Mouse (Mus musculus): ENCODE results near the gene Kctd20. TPM values are rescaled to one million over a fixed set of nuclear protein-coding genes. Genes with fewer than 3 reads are reported as not detected.
A peak's percentile ranks its signal among the peaks of the same experiment; 100 is the strongest.

Gene Kctd20
- polyA plus RNA-seq (2016; fragmentation: Nextera tagmentation; extraction: Ambion mirVana), result 111 and 113 TPM in 2 replicates

DNA sequence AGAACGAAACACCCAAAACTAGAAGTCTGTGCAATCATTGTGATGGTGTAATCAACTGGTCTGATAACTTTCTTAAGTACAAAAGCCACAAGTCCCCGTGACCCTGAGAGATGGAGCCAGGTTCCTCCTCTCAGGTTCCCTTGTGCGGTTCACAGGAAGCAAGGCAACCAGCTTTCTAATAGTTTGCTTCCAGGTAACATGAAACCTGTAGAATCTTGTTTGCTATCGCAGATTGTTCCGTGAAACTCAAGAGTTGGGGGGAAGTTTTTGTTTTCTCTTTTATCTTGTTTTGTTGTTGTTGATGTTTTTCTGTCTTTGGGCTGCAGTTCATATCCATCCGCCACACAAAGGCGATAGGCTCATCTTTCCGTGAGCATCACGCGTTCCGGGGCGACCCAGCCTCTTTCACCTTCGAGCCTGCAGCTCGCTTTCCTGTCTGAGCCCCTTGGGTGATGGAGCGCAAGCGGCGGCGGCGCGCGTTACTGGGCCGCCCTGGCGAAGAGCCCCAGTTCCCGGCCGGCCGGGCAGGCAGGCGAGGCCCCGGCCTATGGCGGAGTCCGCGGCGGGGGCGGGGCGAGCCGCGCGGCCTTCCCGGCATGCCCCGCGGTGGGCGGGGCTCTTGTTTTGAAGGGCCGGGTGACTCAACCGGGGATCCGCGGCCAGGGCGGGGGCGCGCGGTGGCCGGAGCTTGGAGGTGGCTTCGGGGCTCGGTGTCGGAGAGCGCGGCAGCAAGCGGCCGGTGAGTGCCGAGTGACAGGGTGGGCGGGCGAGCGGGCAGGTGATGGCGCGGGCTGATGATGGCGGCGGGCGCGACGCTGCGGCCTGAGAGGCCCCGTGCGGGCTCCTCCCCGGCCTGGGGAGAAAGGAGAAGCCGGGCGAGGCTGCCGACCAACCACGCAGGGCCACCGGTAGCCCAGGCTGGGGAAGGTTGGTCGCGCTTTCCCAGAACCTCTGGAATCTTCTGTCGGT, at the start of gene Kctd20:
Gene Kctd20, plus strand, starts transcription at position 120 of the 969 bp plus-strand sequence.
- Histone ChIP-seq H3K9me3 (peaks cover 20% of the 10 kb centered on the region), H3K27ac (peak within 1 kb of the TSS; percentile 99), H3K27me3 (ENCODE audit: poor library complexity, severe bottlenecking) (no peaks in the 10 kb centered on the region), H3K4me1 (peaks cover 24% of the 10 kb centered on the region), H3K36me3 (replicated peaks) (peaks cover 30% of the 10 kb centered on the region), H3K4me3 (peak within 1 kb of the TSS; percentile 69)
- under 1% methylated on average over 80 of the region's 80 CpGs for WGBS
- peak; percentile 93 for DNase-seq (ENCODE audit: extremely low spot score, low spot score)

DNA sequence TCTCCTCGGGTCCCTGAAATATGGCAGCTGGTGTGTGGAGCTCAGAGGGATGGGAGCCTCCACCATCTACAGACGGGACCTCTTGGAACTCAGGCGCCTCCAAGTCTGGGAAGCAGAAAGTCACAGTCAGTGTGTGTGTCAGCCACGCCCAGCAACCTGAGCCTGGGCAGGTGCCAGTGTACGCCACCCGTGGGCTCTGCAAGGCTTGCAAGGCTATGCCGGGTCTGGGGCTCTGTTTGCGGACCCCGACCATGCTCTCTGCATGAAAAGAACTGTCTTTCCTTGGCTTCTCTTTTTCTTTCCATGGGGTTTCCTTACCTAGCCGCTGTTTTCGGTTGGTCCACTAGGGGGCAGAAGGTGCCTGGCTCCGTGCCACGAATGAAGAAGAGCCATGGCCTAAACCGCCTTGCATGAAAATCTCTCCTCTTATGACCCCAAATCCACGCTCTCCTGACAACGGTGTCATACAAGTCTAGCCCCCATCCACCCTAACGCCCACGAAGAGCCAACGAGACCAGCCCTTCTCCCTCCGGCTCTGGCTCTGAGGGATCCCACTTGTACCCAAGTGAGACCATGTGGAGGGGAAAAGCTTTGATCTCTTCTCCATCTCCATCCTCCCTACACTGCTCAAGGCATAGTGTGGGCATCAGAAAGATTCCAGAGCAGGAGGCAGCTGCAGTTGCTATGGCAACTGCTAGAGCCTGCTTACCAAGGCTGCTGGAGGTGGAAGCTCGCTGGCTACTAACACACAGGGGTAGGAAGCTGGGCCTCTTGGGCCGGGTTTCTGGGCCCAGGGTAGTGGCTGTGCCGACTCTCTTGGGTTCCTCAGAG, 47.0 kb upstream of the Kctd20 start:
- 36% methylated on average over 23 of the region's 23 CpGs for WGBS
- Histone ChIP-seq H3K27ac (peak overlapping the region; percentile 22; the same call in 1 of the 2 replicates), H3K4me1 (peaks cover 29% of the 10 kb centered on the region), H3K4me3 (no peak overlapping the region), H3K27me3 (ENCODE audit: poor library complexity, severe bottlenecking) (peaks cover 31% of the 10 kb centered on the region), H3K9me3 (no peaks in the 10 kb centered on the region), H3K36me3 (replicated peaks) (no peaks in the 10 kb centered on the region)
- DNase-seq (ENCODE audit: extremely low spot score, low spot score), result peak; percentile 71

DNA sequence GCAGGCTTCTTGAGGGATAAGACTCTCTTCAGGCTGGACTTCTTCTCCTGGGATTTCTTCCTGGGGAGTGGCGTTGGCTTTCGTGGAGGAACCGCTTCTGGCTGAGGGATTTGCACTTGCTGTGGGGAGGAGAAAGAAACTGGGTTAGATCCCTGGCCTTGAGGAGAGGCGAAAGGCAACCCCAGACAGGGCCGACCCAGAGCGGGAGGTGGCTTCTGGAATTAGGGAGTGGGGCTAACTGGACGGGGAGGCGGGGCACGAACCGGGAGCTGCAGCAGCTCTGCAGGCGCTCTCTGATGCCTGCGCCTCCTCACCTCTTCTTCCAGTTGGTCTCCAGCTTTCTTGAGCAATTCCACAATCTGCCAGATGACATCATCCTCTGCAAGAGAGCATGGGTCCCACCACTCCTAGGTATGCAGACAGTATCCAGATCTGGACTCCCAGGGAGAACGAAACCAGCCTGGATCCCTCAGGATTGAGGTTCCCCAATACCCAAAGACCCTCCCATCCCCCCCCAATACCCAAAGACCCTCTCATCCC, 46.3 kb upstream of the Kctd20 start:
- Histone ChIP-seq H3K4me3 (no peak overlapping the region), H3K4me1 (peaks cover 31% of the 10 kb centered on the region), H3K27me3 (ENCODE audit: poor library complexity, severe bottlenecking) (peaks cover 38% of the 10 kb centered on the region), H3K9me3 (no peaks in the 10 kb centered on the region), H3K27ac (no peak overlapping the region; the same call in 1 of the 2 replicates), H3K36me3 (replicated peaks) (no peaks in the 10 kb centered on the region)
- DNase-seq (ENCODE audit: extremely low spot score, low spot score), result no peak
- WGBS, result 65% methylated on average over 13 of the region's 13 CpGs

DNA sequence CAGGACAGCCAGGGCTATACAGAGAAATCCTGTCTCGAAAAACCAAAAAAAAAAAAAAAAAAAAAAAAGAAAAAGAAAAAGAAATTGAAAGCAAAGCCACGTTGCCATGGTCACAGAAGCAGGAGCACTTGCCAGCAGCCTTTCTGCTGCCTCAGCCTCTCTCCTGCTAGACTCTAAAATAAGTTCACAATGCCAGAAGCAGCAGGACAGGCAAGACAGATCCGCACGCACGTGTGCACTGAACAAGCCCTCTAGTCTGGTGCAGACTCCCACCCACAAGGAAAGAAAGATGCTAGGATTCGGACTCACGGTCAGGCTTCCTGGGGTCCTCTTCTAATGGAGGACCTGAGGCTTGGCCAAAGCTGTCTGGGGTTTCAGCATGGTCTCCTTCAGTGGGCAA, 43.8 kb upstream of the Kctd20 start:
- no peak for DNase-seq (ENCODE audit: extremely low spot score, low spot score)
- no peak overlapping the region for H3K4me3 ChIP-seq
- no peak overlapping the region for H3K27ac ChIP-seq
- H3K36me3 ChIP-seq (replicated peaks), result no peaks in the 10 kb centered on the region
- H3K9me3 ChIP-seq, result no peaks in the 10 kb centered on the region
- peaks cover 40% of the 10 kb centered on the region for H3K27me3 ChIP-seq (ENCODE audit: poor library complexity, severe bottlenecking)
- H3K4me1 ChIP-seq, result peaks cover 31% of the 10 kb centered on the region
- WGBS, result 87% methylated on average over 7 of the region's 7 CpGs

DNA sequence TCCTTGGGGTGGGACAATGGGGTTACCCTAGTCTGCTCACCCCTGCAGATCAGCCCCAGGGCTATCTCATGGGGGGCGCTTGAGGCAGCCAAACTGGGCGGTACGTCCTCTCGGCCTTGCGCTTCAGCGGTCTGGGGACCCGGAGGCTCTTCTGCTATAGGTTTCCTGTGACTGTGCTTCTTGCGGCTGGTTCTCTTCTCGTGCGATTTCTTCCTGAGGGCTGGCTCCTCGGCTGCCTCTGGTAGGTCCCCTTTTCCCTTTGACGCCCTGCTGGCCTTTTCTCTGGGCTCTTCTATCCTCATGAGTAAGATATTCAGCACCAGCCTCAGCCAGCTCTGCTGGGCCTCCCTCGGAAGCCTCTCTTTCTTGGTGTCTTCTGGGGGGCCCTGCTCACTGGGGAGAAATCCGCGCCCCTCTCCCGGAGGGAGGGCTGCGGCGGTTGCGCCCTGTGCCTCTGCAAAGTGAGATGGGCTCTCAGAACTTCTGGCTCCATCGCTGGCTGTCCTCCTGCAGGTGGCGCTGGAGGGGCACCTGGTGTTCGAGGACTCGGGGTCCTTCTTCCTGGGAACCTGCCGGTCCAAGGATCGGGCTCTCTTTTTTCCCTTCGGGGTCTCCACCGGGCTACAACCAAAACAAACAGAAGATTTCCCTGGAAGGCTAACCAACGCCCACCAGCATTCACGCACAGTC, 42.4 kb upstream of the Kctd20 start:
- Histone ChIP-seq H3K27me3 (ENCODE audit: poor library complexity, severe bottlenecking) (peaks cover 40% of the 10 kb centered on the region), H3K36me3 (replicated peaks) (no peaks in the 10 kb centered on the region), H3K4me3 (peak overlapping the region; percentile 48), H3K4me1 (peaks cover 30% of the 10 kb centered on the region), H3K9me3 (no peaks in the 10 kb centered on the region), H3K27ac (peak overlapping the region; percentile 56; the same call in 1 of the 2 replicates)
- DNase-seq (ENCODE audit: extremely low spot score, low spot score), result peak; percentile 60
- 7% methylated on average over 29 of the region's 29 CpGs for WGBS

DNA sequence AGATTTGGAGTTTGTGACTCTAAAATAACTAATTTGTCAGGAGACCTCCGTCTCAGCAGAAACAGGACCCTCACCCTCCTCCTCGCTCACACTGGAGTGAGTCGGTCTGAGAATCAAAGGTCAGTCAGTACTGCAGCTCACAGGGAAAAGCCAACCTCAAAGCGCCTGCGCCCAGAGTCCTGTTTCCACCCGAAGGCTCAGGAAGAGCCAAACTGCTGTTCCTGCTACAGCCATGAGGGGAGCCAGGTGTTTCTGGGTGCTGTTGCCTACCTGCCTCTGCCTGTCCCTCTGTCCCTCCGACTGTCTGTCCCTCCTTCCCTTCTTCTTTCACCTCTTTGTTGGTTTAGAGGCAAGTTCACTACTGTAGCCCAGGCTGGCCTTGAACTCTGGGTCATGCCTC, 41.6 kb upstream of the Kctd20 start:
- no peaks in the 10 kb centered on the region for H3K9me3 ChIP-seq
- H3K27ac ChIP-seq, result no peak overlapping the region
- WGBS, result 14% methylated on average over 7 of the region's 7 CpGs
- H3K27me3 ChIP-seq (ENCODE audit: poor library complexity, severe bottlenecking), result peaks cover 39% of the 10 kb centered on the region
- peaks cover 22% of the 10 kb centered on the region for H3K4me1 ChIP-seq
- H3K4me3 ChIP-seq, result peak overlapping the region; percentile 48; the same call in 1 of the 2 replicates
- no peaks in the 10 kb centered on the region for H3K36me3 ChIP-seq (replicated peaks)
- DNase-seq (ENCODE audit: extremely low spot score, low spot score), result no peak

DNA sequence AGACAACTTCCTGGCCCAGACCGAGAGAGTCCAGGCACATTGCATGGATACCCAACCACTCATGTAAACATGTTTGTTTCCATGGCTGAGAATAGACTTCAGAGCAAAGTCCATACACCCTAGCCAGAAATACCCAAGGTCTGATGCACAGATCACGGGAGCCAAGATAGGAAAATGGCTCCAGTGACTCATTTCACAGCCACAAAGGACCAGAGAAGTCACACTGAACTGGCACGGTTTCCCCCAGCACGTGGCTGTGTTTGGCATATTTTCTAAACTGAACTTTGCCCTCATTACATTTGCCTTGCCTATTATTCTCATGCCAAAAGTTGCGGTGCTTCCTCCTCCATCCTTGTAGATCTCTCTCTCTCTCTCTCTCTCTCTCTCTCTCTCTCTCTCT, 38.5 kb upstream of the Kctd20 start:
- Histone ChIP-seq H3K4me1 (peaks cover 15% of the 10 kb centered on the region), H3K9me3 (no peaks in the 10 kb centered on the region), H3K36me3 (replicated peaks) (no peaks in the 10 kb centered on the region), H3K27ac (no peak overlapping the region), H3K27me3 (ENCODE audit: poor library complexity, severe bottlenecking) (peaks cover 25% of the 10 kb centered on the region), H3K4me3 (no peak overlapping the region)
- DNase-seq (ENCODE audit: extremely low spot score, low spot score), result no peak
- WGBS, result 80% methylated on average over 5 of the region's 5 CpGs

DNA sequence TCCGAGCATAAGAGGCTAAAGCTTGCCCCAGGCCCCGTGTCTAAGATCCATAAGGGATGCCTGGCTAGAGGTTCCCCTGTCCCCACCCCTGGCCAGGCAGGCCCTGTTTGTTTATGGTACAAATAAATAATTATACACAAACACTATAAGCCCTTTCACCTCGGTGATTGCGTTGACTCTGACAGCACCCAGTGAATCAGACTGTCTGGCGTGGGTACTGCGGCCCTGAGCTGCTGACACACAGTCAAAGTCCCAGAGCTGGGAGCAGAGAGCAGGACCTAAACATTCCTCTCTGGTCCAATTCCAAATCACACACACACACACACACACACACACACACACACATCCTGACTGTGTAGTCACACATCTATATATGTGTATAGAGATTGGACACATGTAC, 37.8 kb upstream of the Kctd20 start:
- H3K4me1 ChIP-seq, result peaks cover 10% of the 10 kb centered on the region
- H3K36me3 ChIP-seq (replicated peaks), result no peaks in the 10 kb centered on the region
- peaks cover 17% of the 10 kb centered on the region for H3K27me3 ChIP-seq (ENCODE audit: poor library complexity, severe bottlenecking)
- H3K4me3 ChIP-seq, result no peak overlapping the region
- no peaks in the 10 kb centered on the region for H3K9me3 ChIP-seq
- DNase-seq (ENCODE audit: extremely low spot score, low spot score), result no peak
- no peak overlapping the region for H3K27ac ChIP-seq
- WGBS, result 87% methylated on average over 6 of the region's 6 CpGs

DNA sequence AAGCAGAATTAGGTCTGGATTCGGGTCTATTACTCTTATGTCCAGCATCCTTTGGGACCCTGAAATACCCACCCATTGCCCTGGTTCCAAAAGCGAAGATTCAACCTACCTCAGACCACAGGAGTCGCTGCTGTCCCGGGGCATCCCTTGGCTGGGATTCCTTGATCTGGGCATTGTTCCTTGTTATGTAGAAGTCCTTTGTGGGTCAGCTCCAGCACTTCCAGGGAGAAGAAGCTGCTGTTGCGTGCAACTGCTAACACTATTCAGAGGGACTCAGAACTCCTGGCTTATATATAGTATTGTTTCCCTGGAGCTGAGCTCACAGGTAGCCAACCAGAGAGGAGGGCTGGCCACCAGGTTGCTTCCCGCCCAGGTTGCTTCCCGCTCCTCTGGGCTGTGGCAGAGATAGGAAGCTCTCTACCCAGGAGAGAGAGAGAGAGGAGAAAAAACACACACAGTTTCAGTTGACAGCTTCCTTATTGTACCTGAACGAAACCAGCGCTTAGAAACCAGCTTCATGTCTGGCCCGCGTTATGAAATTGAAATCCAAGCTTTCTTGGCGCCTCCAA, 36.6 kb upstream of the Kctd20 start, which contains the start of gene 4930539E08Rik:
Gene 4930539E08Rik, minus strand, starts transcription at position 265 of the 569 bp plus-strand sequence.
- Histone ChIP-seq H3K4me3 (no peak within 1 kb of the TSS), H3K9me3 (no peaks in the 10 kb centered on the region), H3K36me3 (replicated peaks) (no peaks in the 10 kb centered on the region), H3K27me3 (ENCODE audit: poor library complexity, severe bottlenecking) (peaks cover 5% of the 10 kb centered on the region), H3K27ac (no peak within 1 kb of the TSS), H3K4me1 (no peaks in the 10 kb centered on the region)
- WGBS, result 61% methylated on average over 12 of the region's 12 CpGs
- DNase-seq (ENCODE audit: extremely low spot score, low spot score), result no peak

DNA sequence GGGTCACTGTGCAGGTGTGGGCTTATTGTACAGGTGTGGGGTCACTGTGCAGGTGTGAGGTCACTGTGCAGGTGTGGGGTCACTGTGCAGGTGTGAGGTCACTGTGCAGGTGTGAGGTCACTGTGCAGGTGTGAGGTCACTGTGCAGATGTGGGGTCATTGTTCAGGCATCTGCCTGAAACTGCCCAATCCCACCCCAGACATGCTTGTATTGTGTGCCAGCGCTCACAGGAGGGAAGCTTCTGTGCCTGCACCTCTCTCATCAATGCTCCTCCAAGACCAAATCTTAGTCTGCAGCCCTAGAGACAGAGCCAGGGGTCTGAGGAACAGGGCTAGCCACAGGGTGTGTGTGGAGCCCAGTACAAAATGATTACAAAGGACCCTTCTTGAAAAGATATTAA, 35.2 kb upstream of the Kctd20 start:
- H3K27me3 ChIP-seq (ENCODE audit: poor library complexity, severe bottlenecking), result no peaks in the 10 kb centered on the region
- H3K36me3 ChIP-seq (replicated peaks), result no peaks in the 10 kb centered on the region
- no peak overlapping the region for H3K4me3 ChIP-seq
- DNase-seq (ENCODE audit: extremely low spot score, low spot score), result no peak
- WGBS, result 97% methylated on average over 1 of the region's 1 CpGs
- no peak overlapping the region for H3K27ac ChIP-seq
- H3K9me3 ChIP-seq, result no peaks in the 10 kb centered on the region
- H3K4me1 ChIP-seq, result 0 out of 2 replicates have a peak, but pooled peaks cover 5% of the 10 kb centered on the region

DNA sequence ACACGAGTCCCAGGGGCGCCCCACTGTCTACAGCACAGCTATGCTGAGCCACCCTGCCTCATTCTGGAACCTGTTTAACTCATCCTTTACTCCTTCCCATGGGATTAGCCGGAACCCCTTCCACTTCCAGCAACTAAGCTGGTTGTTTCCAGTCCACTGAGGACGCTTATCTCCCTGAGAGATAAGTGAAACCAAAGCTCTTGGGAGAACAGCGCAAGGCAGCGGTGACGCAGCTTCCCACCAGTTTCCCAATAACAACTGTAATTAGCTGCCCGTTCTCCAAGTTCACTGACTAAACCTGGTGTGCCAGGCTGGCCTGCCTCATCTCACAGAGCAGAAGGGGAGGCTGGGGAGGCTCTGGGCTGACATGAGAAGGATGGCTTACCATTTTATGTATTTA, 30.7 kb upstream of the Kctd20 start:
- Histone ChIP-seq H3K27ac (no peak overlapping the region), H3K4me1 (peaks cover 22% of the 10 kb centered on the region), H3K36me3 (replicated peaks) (no peaks in the 10 kb centered on the region), H3K9me3 (no peaks in the 10 kb centered on the region), H3K4me3 (no peak overlapping the region), H3K27me3 (ENCODE audit: poor library complexity, severe bottlenecking) (no peaks in the 10 kb centered on the region)
- no peak for DNase-seq (ENCODE audit: extremely low spot score, low spot score)
- WGBS, result 81% methylated on average over 8 of the region's 8 CpGs

DNA sequence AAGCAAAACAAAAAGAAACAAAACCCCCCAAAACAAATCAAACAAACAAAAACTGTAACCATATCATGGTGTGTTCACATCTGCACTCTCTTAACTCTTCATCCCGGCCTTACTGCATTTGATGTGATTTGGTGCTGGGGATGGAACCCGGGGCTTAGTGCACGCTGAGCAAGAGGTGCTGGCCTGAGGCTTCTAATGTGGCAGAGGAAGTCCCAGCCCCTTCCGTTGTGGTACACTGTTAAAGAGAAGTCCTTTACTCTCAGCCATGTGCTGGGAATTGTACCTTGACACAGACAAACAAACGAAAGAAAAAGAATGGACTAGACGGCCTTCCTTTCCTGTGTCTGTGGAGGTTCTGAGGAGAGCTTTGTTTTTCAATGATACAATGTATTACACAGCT, 29.7 kb upstream of the Kctd20 start:
- peaks cover 24% of the 10 kb centered on the region for H3K4me1 ChIP-seq

More for the DNA sequence above, 29.7 kb upstream of the Kctd20 start:
- Histone ChIP-seq H3K4me3 (no peak overlapping the region), H3K36me3 (replicated peaks) (no peaks in the 10 kb centered on the region), H3K27me3 (ENCODE audit: poor library complexity, severe bottlenecking) (no peaks in the 10 kb centered on the region), H3K27ac (no peak overlapping the region), H3K9me3 (no peaks in the 10 kb centered on the region)
- DNase-seq (ENCODE audit: extremely low spot score, low spot score), result no peak
- 71% methylated on average over 6 of the region's 6 CpGs for WGBS

All from forebrain, embryonic 10.5 days (tissue).